Mouse (Mus musculus): ENCODE measurements at regions not wholly inside any gene's neighbourhood (a gene's known extent, or its start where the extent isn't known, plus 50 kb on each side); places are given as distances from the start of the nearest gene placed in this dataset.
A peak's percentile ranks its signal among the peaks of the same experiment; 100 is the strongest.

- DNase-seq (ENCODE audit: low spot score): no peak
Observed at GRCm38 (mm10) chr10:44826271-44826670, 240.7 kb upstream of the Prep start.

GRCm38 (mm10) chr10:44821666-44822065, 245.3 kb upstream of the Prep start:
- no peak for DNase-seq (ENCODE audit: low spot score)

GRCm38 (mm10) chr10:44820379-44820778, 246.6 kb upstream of the Prep start:
- no peak for DNase-seq (ENCODE audit: low spot score)

- no peak for DNase-seq (ENCODE audit: low spot score)
Observed at GRCm38 (mm10) chr10:44819361-44819760, 247.6 kb upstream of the Prep start.

- no peak for DNase-seq (ENCODE audit: low spot score)
Observed at GRCm38 (mm10) chr10:44818615-44819014, 248.4 kb upstream of the Prep start.

GRCm38 (mm10) chr10:44796205-44796604, 267.9 kb upstream of the Prdm1 start:
- DNase-seq (ENCODE audit: low spot score): no peak

- DNase-seq (ENCODE audit: low spot score): no peak
Observed at GRCm38 (mm10) chr10:44785386-44785785, 257.1 kb upstream of the Prdm1 start.

- DNase-seq (ENCODE audit: low spot score): no peak
Observed at GRCm38 (mm10) chr10:44780381-44780958, 252.2 kb upstream of the Prdm1 start.

GRCm38 (mm10) chr10:44779568-44780207, 251.4 kb upstream of the Prdm1 start:
- DNase-seq (ENCODE audit: low spot score): no peak

GRCm38 (mm10) chr10:44777214-44777613, 248.9 kb upstream of the Prdm1 start:
- DNase-seq (ENCODE audit: low spot score): no peak

GRCm38 (mm10) chr10:44776175-44776574, 247.9 kb upstream of the Prdm1 start:
- no peak for DNase-seq (ENCODE audit: low spot score)

GRCm38 (mm10) chr10:44765527-44765926, 237.2 kb upstream of the Prdm1 start:
- DNase-seq (ENCODE audit: low spot score): no peak

- DNase-seq (ENCODE audit: low spot score): no peak
Observed at GRCm38 (mm10) chr10:44763102-44763501, 234.8 kb upstream of the Prdm1 start.

GRCm38 (mm10) chr10:44762068-44762467, 233.8 kb upstream of the Prdm1 start:
- DNase-seq (ENCODE audit: low spot score): peak; percentile 14

GRCm38 (mm10) chr10:44761324-44761723, 233.0 kb upstream of the Prdm1 start:
- no peak for DNase-seq (ENCODE audit: low spot score)

- DNase-seq (ENCODE audit: low spot score): no peak
Observed at GRCm38 (mm10) chr10:44755355-44755957, 227.2 kb upstream of the Prdm1 start.

- no peak for DNase-seq (ENCODE audit: low spot score)
Observed at GRCm38 (mm10) chr10:44754930-44755329, 226.6 kb upstream of the Prdm1 start.

- DNase-seq (ENCODE audit: low spot score): no peak
Observed at GRCm38 (mm10) chr10:44752719-44753390, 224.6 kb upstream of the Prdm1 start.

- no peak for DNase-seq (ENCODE audit: low spot score)
Observed at GRCm38 (mm10) chr10:44751061-44751460, 222.8 kb upstream of the Prdm1 start.

GRCm38 (mm10) chr10:44749206-44749605, 220.9 kb upstream of the Prdm1 start:
- DNase-seq (ENCODE audit: low spot score): no peak

GRCm38 (mm10) chr10:44747419-44747818, 219.1 kb upstream of the Prdm1 start:
- DNase-seq (ENCODE audit: low spot score): no peak

- no peak for DNase-seq (ENCODE audit: low spot score)
Observed at GRCm38 (mm10) chr10:44744221-44744620, 215.9 kb upstream of the Prdm1 start.

GRCm38 (mm10) chr10:44733641-44734040, 205.3 kb upstream of the Prdm1 start:
- DNase-seq (ENCODE audit: low spot score): no peak

Measured in c-Kit-positive CD71-positive TER-119-positive erythroid progenitor cells, embryonic 14.5 days (primary cell).